Mouse (Mus musculus): ENCODE measurements around the gene Ebf4. TPM values are rescaled to one million over a fixed set of nuclear protein-coding genes. Genes with fewer than 3 reads are reported as not detected.

The Ebf4 gene
- under 1 TPM; 0.66 to 0.73 TPM for total RNA-seq (2021)
- long read RNA-seq, experiment 1: 0 reads
- long read RNA-seq, experiment 2: 0 reads

GRCm38 (mm10) chr2:130294936-130295277 is at the start of gene Ebf4:
TSS of gene Ebf4 (plus strand) at chr2:130295169.
- intact Hi-C loops (cut with DNase I; ENCODE audit: low total_unique reads): loop anchor here (5.0 kb wide), 2 partner anchors 67 to 117 kb away; no protein-coding TSS in a partner anchor
- DNase-seq: peak; percentile 45

DNA sequence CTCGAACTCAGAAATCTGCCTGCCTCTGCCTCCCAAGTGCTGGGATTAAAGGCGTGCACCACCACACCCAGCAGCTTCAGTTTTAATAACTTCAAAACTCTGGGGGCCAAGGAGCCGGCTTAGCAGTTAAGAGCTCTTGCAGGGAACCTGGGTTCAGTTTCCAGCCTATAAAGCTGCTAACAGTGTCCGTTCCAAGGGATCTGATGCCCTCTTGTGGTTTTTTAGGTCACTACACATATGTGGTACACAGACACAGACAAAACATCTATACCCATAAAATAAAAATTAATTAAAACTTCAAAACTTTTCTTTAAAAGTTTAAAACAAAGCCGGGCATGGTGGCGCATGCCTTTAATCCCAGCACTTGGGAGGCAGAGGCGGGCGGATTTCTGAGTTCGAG is 48.1 kb upstream of the Ebf4 start:
- intact Hi-C loops (cut with DNase I; ENCODE audit: low total_unique reads): loop anchor here (5.0 kb wide), 1 partner anchor 175 kb away; no protein-coding TSS in a partner anchor
- DNase-seq: no peak

- DNase-seq: no peak
- intact Hi-C loops (cut with DNase I; ENCODE audit: low total_unique reads): loop anchor here (5.0 kb wide), 1 partner anchor 176 kb away; no protein-coding TSS in a partner anchor
Measured at GRCm38 (mm10) chr2:130248226-130248625, 46.7 kb upstream of the Ebf4 start.

DNA sequence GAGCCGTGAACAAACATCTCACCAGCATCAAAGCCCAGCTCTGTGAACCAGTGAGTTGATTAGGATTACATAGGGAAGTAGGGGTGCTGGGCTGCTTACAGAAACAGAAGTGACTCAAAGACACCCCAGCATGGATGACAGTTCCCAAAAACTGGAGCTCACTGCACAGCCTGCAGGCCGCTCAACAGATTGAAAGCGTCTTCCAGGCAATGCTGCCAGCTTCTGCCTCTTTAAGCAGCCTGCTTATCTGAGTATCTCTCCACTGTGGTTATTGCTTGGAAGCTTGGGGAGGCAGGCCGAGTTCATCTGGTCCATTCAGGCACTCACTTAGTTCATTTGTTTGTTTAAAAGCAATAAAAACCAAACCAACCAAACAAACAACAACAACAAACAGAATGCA is 38.2 kb upstream of the Ebf4 start:
- intact Hi-C loops (cut with DNase I; ENCODE audit: low total_unique reads): no loop called here
- DNase-seq: no peak

DNA sequence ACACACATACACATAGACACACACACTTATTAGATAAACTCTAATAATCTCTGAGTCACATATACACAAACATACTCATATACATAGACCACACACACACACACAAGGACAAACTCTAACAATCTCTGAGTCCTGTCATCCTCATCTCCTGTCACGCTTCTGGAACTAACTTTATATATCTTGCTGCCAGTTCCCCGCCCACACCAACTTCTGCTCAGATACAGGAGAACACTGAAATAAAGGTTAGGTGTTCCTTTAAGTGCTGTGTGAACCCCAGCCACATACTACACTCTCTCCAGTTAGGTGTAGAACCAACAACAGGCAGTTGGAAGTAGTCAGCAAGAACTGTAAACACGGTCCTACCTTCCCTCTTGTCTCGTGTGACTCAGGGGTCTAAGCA is 34.1 kb upstream of the Ebf4 start:
- no peak for DNase-seq
- intact Hi-C loops (cut with DNase I; ENCODE audit: low total_unique reads): no loop called here

GRCm38 (mm10) chr2:130261914-130262313 is 33.1 kb upstream of the Ebf4 start:
- intact Hi-C loops (cut with DNase I; ENCODE audit: low total_unique reads): no loop called here
- no peak for DNase-seq

GRCm38 (mm10) chr2:130262398-130262797 is 32.6 kb upstream of the Ebf4 start:
- no peak for DNase-seq
- intact Hi-C loops (cut with DNase I; ENCODE audit: low total_unique reads): no loop called here

- intact Hi-C loops (cut with DNase I; ENCODE audit: low total_unique reads): no loop called here
- no peak for DNase-seq
Measured at GRCm38 (mm10) chr2:130265520-130265919, 29.4 kb upstream of the Ebf4 start.

DNA sequence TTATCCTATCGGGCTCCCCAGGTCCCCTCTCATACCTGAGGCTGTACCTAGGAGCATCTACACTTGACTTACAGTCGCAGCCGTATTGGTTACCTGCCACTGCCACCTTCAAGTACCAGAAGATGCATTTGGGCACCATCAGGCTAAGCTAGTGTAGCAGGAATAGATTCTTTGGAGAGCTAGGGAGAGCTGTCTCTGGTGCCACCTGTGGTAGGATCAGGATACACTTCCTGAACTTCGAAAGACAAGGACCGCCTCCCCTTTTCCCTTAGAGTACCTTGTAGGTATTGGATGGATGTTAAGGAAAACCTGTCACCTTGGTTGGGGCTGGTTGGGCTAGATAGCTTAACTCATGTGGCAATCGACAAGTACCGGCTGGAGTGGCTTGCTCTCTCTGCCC is 26.9 kb upstream of the Ebf4 start:
- DNase-seq: no peak
- intact Hi-C loops (cut with DNase I; ENCODE audit: low total_unique reads): no loop called here

GRCm38 (mm10) chr2:130273732-130274131 is 21.2 kb upstream of the Ebf4 start:
- intact Hi-C loops (cut with DNase I; ENCODE audit: low total_unique reads): no loop called here
- DNase-seq: no peak

DNA sequence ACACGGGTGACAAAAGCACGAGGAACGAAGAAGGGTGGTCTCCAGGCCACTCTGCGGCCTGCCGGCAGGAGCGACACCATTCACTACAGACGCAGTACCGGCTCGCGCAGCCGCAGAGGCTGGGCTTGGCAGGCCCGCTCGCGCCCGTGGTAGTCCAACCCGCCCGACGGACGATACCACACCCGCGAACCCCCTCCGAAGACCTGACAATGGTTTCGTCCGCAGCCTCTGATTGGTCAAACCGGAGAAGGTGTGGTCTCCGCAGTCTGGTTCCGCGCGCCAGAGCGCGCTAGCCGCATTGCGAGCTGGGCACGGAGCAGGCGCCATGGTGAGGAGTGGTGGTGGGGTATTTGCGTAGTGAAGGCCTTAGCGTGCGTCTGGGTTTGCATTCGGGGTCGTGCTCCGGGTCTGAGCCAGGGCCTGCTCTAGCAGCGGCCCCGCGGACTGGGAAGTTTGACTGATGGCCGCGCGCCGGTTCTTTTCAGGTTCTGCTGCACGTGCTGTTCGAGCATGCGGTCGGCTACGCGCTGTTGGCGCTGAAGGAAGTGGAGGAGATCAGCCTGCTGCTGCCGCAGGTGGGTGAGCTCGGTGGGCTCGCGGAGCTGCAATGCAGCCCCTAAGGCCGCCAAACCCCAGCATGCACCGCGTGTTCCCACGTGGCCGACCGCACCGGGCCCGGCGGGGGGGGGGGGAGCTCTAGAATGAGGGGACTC is 20.7 kb upstream of the Ebf4 start, which contains the start of gene Nop56:
Gene Nop56 (plus strand): TSS at position 282 of the 713 bp plus-strand sequence.
- peak; percentile 98 for DNase-seq
- intact Hi-C loops (cut with DNase I; ENCODE audit: low total_unique reads): no loop called here

DNA sequence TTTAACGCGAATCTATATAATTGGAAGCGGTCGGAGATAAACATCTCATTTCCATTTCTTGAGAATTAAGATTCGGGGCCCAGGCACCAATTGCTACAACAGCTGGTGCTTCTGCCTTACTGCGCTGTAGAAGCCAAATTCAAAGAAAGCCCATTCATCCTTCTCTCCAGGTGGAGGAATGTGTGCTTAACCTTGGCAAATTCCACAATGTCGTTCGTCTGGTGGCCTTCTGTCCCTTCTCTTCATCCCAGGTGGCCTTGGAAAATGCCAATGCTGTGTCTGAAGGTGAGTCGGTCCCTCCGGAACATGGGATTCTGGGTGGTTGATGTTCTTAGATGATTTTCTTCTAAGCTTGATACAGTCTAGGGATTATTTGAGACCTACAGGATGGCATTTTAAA is 20.1 kb upstream of the Ebf4 start:
- intact Hi-C loops (cut with DNase I; ENCODE audit: low total_unique reads): no loop called here
- DNase-seq: no peak

DNA sequence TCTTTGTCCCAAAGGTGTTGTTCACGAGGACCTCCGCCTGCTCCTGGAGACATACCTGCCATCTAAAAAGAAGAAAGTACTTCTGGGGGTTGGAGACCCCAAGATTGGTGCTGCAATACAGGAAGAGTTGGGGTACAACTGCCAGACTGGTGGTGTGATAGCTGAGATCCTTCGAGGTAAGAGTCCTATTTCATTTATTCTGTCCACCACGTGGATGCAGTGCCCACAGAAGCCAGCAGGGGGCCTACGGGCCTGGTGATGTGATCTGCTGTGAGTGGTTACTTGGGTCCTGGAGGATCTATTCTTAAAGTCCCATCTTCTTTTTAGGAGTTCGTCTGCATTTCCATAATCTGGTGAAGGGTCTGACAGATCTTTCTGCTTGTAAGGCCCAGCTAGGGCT is 19.3 kb upstream of the Ebf4 start:
- intact Hi-C loops (cut with DNase I; ENCODE audit: low total_unique reads): no loop called here

DNA sequence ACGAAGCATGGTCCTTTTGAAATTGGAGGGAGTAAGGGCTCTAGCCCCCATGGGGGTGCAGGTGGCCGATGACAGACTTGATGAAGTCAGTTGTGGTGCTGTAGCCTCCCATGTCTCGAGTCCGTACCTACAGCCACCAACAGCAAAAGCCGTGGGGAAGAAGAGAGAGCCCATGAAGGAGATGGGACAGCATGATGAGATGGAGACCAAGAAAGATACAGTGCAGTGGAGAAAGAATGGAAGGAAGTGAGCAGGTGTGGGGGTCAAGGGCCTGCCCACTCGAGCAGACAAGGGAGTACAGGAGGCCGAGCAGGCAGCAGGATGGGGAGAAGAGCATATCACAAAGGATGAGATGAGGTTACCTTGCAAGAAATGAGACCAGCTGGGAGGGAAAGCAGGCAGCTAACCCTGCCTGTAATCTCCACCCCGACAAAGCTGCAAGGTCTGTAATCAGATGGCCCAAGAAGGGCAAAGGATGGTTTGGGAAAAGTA is 15.3 kb upstream of the Ebf4 start:
- intact Hi-C loops (cut with DNase I; ENCODE audit: low total_unique reads): no loop called here
- DNase-seq: no peak

More for the DNA sequence above, 19.3 kb upstream of the Ebf4 start:
- DNase-seq: peak; percentile 43

DNA sequence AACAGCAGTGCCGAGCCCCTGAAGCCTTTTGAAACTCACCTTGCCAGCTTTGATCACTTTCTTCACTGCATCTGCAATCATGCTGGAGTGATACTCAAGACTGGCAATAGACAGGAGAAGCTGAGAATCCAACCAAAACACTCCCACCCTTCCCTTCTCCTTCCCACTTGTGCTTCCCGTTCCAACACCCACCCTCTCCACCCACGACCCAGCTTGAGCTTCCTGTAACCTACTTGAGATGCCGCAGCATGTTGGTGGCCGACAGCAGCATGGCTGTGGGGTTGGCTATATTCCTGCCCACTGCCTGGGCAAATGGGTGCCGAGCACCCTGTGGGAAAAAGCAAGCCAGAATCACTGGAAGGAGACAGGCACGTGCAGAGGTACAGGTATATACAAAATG is 14.7 kb upstream of the Ebf4 start:
- intact Hi-C loops (cut with DNase I; ENCODE audit: low total_unique reads): no loop called here
- no peak for DNase-seq

GRCm38 (mm10) chr2:130280818-130281217 is 14.2 kb upstream of the Ebf4 start:
- no peak for DNase-seq
- intact Hi-C loops (cut with DNase I; ENCODE audit: low total_unique reads): no loop called here

DNA sequence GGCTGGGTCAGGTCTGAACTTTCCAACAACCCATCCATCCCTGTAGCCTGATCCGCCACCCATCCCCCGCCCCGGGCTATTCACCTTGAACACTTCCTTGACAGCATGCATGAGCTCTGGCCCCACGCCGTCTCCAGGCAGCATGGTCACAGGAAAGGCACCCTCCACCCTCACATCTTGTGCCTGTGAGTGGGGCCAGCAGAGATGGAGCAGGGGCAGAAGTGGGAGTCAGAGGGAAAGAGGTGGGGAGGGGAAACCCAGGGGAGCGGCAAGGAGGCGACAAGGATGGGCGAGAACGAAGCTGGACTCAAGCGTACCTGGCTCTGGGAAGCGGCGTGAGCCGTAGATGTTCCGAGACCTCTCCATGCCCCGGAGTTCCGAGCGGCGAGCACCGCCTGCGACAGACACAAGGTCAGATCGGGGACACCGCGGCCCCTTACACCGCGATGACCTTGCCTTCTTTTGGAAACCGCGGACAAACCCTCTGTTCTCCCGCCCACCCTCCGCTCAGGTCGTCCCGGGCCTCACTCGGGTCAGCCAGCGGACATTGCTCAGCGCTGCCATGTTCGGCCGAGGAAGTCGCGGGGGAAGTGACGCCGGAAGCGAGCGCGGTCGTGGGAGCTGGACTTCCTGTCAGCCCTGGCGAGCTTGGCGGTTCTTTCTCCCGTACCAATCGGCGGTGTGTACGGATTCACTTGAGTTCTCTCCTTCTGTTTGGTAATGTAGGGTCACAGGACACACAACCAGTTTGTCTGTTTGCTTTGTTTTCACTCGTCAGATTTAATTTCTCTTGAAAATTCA is 10.9 kb upstream of the Ebf4 start, which contains the start of gene Idh3b:
Gene Idh3b (minus strand): TSS at position 694 of the 801 bp plus-strand sequence.
- intact Hi-C loops (cut with DNase I; ENCODE audit: low total_unique reads): no loop called here
- DNase-seq: peak; percentile 93

GRCm38 (mm10) chr2:130289086-130289485 is 5.9 kb upstream of the Ebf4 start:
- intact Hi-C loops (cut with DNase I; ENCODE audit: low total_unique reads): no loop called here
- DNase-seq: no peak

- peak; percentile 49 for DNase-seq
Measured at GRCm38 (mm10) chr2:130291434-130291833, 3.5 kb upstream of the Ebf4 start.

GRCm38 (mm10) chr2:130293009-130293408 is 2.0 kb upstream of the Ebf4 start:
- intact Hi-C loops (cut with DNase I; ENCODE audit: low total_unique reads): loop anchor here (5.0 kb wide), 1 partner anchor 119 kb away; no protein-coding TSS in a partner anchor
- no peak for DNase-seq

More at GRCm38 (mm10) chr2:130291434-130291833, 3.5 kb upstream of the Ebf4 start:
- intact Hi-C loops (cut with DNase I; ENCODE audit: low total_unique reads): loop anchor here (5.0 kb wide), 1 partner anchor 121 kb away; no protein-coding TSS in a partner anchor
